Mouse (Mus musculus) liver, embryonic 14.5 days (tissue): Measurements from ENCODE around the gene Dctn2. TPM values are rescaled to one million over a fixed set of nuclear protein-coding genes. Genes with fewer than 3 reads are reported as not detected.

Experiments used
- ATAC-seq: fragments of 200-750 bp; cut with Nextera tagmentation; 2 replicates; pipeline ENCODE4 v1.8.0; 2017; ENCODE audit warnings: moderate number of reproducible peaks, mild to moderate bottlenecking, moderate library complexity; ENCODE audit not compliant: insufficient read depth
- DNase-seq, 3 experiments: peaks; one replicate each; pipeline ENCODE4 v3.0.0-alpha.2; 2012 to 2013; ENCODE audit warnings: low read depth in 3 of 3, low spot score in 3 of 3
- H3K27ac ChIP-seq: fragments of 300-500 bp; sonication (generic); 2 replicates; pipeline ENCODE4 v1.5.1; 2014; ENCODE audit warnings: moderate library complexity, mild to moderate bottlenecking, control low read depth, inconsistent platforms
- H3K27me3 ChIP-seq: fragments of 300-500 bp; sonication (generic); 2 replicates; pipeline ENCODE4 v1.6.1; 2014; ENCODE audit warnings: mild to moderate bottlenecking, low read length, moderate library complexity; ENCODE audit not compliant: control insufficient read depth, insufficient read depth
- H3K36me3 ChIP-seq: fragments of 300-500 bp; sonication (generic); replicated peaks from 2 replicates; pipeline ENCODE4 v1.6.1; 2014; ENCODE audit warnings: low read depth; ENCODE audit not compliant: control insufficient read depth, insufficient read depth
- H3K4me1 ChIP-seq, 2 experiments: fragments of 200-500 bp in 1 of 2; fragments of 300-500 bp in 1 of 2; sonication (generic) in 1 of 2; replicated peaks; 2 replicates each; pipeline ENCODE4 v1.6.1; 2012 to 2014; ENCODE audit warnings: antibody characterized with exemption in 1 of 2, inconsistent platforms in 1 of 2, low read length in 1 of 2; ENCODE audit not compliant: control insufficient read depth in 2 of 2, insufficient read depth in 2 of 2
- H3K4me2 ChIP-seq: fragments of 300-500 bp; sonication (generic); 2 replicates; pipeline ENCODE4 v1.6.1; 2014; ENCODE audit warnings: low read depth, mild to moderate bottlenecking, control low read depth, moderate library complexity
- H3K4me3 ChIP-seq, 2 experiments: fragments of 200-500 bp in 1 of 2; fragments of 300-500 bp in 1 of 2; sonication (generic) in 1 of 2; 2 replicates each; pipeline ENCODE4 v1.5.1; 2012 to 2014; ENCODE audit warnings: low read depth in 2 of 2, low read length in 2 of 2, mild to moderate bottlenecking in 2 of 2, control low read depth in 1 of 2, inconsistent platforms in 1 of 2, moderate library complexity in 1 of 2; ENCODE audit not compliant: insufficient read depth in 1 of 2
- H3K9ac ChIP-seq: fragments of 300-500 bp; sonication (generic); replicated peaks from 2 replicates; pipeline ENCODE4 v1.6.1; 2014; ENCODE audit warnings: mild to moderate bottlenecking, control low read depth, moderate library complexity
- H3K9me3 ChIP-seq: fragments of 300-500 bp; sonication (generic); 2 replicates; pipeline ENCODE4 v1.6.1; 2016; ENCODE audit warnings: low read length, mixed read lengths; ENCODE audit not compliant: control insufficient read depth
- CTCF ChIP-seq: IDR thresholded peaks from 2 replicates; pipeline ENCODE4 v1.5.1; 2016; ENCODE audit warnings: antibody characterized with exemption, low read depth, control low read depth
- EP300 ChIP-seq: IDR thresholded peaks from 2 replicates; pipeline ENCODE4 v1.6.1; 2016; ENCODE audit warnings: antibody characterized with exemption, low read depth
- WGBS: fragments of 180-500 bp; shearing (Covaris S2); extraction: QIAGEN DNeasy Blood & Tissue Kit; methylation state at CpG from one replicate; pipeline ENCODE4 v1.1.7; 2014; ENCODE audit not compliant: insufficient replicate concordance; 5-methylcytosine and 5-hydroxymethylcytosine counted together
- polyA plus RNA-seq, 2 experiments: library from polyadenylated mRNA; depleted of rRNA in 1 of 2; stranded (reverse) in 1 of 2; unstranded in 1 of 2; fragments of >200 nt; fragmentation: Nextera tagmentation in 1 of 2; extraction: Ambion mirVana in 1 of 2; gene quantifications; 2 replicates each; pipeline versions ENCODE4 v1.2.1 to v1.2.3; 2012 to 2014

Dctn2 gene
- polyA plus RNA-seq, 2 experiments: 58.7 to 59.2 TPM

- H3K4me1 ChIP-seq: peaks cover 11 to 14% of the 10 kb centered on the region in 2 experiments
- no peaks in the 10 kb centered on the region for H3K36me3 ChIP-seq
- peak overlapping the region in 1 of 2 experiments; percentile 34; a peak in 1 of 4 replicates for H3K4me3 ChIP-seq
- H3K9me3 ChIP-seq: no peaks in the 10 kb centered on the region
- H3K9ac ChIP-seq: no peak overlapping the region
- peak; percentile 62 to 68 (median 67) for DNase-seq
- H3K27me3 ChIP-seq: peaks cover 11% of the 10 kb centered on the region; the same call in 1 of the 2 replicates
- peak overlapping the region; percentile 51 for H3K4me2 ChIP-seq
- peak; percentile 52; the same call in 1 of the 2 replicates for ATAC-seq
- WGBS: 6% methylated on average over 7 of the region's 7 CpGs
- TF ChIP-seq EP300 (no peak), CTCF (peak; percentile 58)
- no peak overlapping the region for H3K27ac ChIP-seq
These were observed 58.3 kb downstream of the Dctn2 start for GRCm38 (mm10) chr10:127324495-127324894.

DNA sequence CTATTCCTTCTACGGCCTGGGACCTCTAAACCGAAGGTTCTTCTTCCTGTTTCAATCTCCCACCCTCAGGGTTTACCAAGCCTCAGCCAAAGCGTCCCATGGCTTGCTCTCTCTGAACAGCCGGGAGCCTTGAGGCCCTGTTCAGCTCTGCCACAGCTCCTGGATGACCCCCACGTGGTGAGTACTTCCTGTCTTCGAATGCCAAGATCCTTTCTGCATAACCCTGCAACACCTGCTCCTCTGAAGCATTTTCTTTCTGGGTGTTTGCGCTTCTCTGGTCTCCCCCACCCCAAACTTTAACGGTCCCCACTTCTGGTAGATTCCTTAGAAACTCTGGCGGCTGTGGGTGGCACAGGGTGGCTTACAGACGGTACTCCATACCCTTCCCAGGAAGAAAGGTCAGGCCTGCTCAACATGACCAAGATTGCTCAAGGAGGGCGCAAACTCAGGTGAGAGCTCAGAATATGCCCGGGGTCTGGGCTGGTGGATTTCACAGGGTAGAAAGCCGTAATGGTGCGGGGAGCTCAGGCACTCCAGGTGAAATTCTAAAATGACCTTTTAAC is 59.4 kb downstream of the Dctn2 start:
- peak overlapping the region; percentile 56 to 65; a peak in 3 of 4 replicates for H3K4me3 ChIP-seq
- TF ChIP-seq EP300 (no peak), CTCF (no peak)
- DNase-seq: no peak
- H3K36me3 ChIP-seq: no peaks in the 10 kb centered on the region
- H3K27me3 ChIP-seq: peaks cover 11% of the 10 kb centered on the region; the same call in 1 of the 2 replicates
- H3K9ac ChIP-seq: peak overlapping the region; percentile 65; the same call in 1 of the 2 replicates
- H3K27ac ChIP-seq: no peak overlapping the region
- no peaks in the 10 kb centered on the region for H3K9me3 ChIP-seq
- ATAC-seq: peak; percentile 35; the same call in 1 of the 2 replicates
- 16% methylated on average over 14 of the region's 14 CpGs for WGBS
- peak overlapping the region; percentile 89 for H3K4me2 ChIP-seq
- H3K4me1 ChIP-seq: peaks cover 11 to 14% of the 10 kb centered on the region in 2 experiments

DNA sequence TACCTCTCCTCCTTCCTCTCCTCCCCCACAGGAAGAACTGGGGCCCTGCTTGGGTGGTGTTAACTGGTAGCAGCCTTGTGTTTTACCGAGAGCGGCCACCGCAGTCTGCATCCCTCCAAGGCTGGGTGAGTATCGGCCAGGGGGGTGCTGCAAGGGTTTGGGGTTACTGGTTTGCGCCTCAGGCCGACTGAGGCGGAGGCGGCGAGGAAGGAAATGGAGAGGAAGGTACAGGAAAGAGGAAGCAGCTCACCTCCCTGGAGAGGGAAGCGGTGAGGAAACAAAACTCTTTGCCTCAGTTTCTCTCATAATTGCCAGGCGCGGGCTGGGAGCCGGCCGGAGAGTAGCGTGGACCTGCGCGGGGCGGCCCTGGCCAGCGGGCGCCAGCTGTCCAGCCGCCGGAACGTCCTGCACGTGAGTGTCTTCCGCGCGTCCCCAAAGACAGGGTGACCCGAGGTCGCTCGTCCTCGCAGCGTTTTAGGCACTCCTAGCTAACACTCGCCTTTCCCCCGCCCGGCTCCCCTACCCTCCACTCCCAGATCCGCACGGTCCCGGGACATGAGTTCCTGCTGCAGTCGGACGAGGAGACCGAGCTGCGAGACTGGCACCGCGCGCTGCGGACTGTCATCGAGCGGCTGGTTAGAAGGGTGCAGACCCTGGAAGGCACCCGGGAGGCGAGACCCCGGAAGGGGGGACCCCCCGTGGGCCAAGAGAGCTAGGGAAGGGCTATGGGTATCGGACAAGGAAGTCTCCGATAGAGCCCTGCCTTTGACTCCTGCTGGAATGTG is 60.0 kb downstream of the Dctn2 start:
- ATAC-seq (peak; percentile 57), DNase-seq (no peak)
- Histone ChIP-seq H3K27me3 (peaks cover 11% of the 10 kb centered on the region; the same call in 1 of the 2 replicates), H3K4me1 (peaks cover 11 to 14% of the 10 kb centered on the region in 2 experiments), H3K9me3 (no peaks in the 10 kb centered on the region), H3K27ac (no peak overlapping the region), H3K9ac (peak overlapping the region; percentile 65), H3K4me2 (peak overlapping the region; percentile 89), H3K4me3 (peak overlapping the region; percentile 56 to 65), H3K36me3 (no peaks in the 10 kb centered on the region)
- WGBS: 1% methylated on average over 54 of the region's 54 CpGs
- no peak for TF ChIP-seq EP300

DNA sequence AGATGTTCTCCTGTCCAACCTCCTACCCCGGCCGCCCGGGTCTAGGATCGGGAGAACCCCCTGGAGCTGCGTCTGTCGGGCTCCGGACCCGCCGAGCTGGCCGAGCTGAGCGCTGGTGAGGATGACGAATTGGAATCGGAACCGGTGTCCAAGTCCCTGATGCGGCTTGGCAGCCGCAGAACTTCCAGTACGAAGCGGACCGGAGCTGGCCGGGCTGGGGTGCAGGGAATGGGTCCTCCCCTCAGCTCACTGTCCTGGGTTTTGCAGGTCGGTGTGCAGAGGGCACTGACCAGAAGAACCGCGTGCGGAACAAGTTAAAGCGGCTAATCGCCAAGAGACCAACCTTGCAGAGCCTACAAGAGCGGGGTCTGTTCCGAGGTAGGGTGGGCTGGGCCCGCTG is 60.7 kb downstream of the Dctn2 start:
- 21% methylated on average over 29 of the region's 29 CpGs for WGBS
- H3K36me3 ChIP-seq: no peaks in the 10 kb centered on the region
- H3K9ac ChIP-seq: peak overlapping the region; percentile 65
- TF ChIP-seq CTCF (no peak), EP300 (no peak)
- ATAC-seq (no peak), DNase-seq (no peak)
- H3K9me3 ChIP-seq: no peaks in the 10 kb centered on the region
- peaks cover 11% of the 10 kb centered on the region; the same call in 1 of the 2 replicates for H3K27me3 ChIP-seq
- H3K4me1 ChIP-seq: peaks cover 11 to 14% of the 10 kb centered on the region in 2 experiments
- peak overlapping the region; percentile 89 for H3K4me2 ChIP-seq
- peak overlapping the region; percentile 56 to 65 for H3K4me3 ChIP-seq
- H3K27ac ChIP-seq: no peak overlapping the region
